Mouse (Mus musculus): ENCODE measurements at regions not wholly inside any gene's neighbourhood (a gene's known extent, or its start where the extent isn't known, plus 50 kb on each side); places are given as distances from the start of the nearest gene placed in this dataset.

DNA sequence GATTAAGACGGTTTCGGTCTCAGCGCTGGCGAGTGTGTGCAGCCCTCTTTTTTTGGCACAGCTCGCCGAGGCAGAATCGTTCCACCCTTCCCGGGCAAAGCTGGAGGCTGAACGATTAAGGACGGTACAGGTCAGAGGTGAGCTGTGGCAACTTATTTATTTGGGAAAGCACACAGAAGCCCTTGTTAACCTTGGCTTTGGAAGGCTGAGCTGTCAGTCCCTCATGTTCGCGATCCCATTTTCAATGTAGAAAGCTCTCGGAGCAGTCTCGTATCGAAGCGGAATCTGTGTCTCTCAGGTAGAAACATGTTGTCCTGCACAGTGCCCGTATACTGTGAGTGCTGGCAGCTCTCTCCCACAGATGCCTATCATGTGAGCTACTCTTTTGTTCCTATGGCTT, 280.2 kb downstream of the Klf5 start:
- Histone ChIP-seq H3K27ac (no peak overlapping the region), H3K27me3 (ENCODE audit: insufficient read depth, poor library complexity, severe bottlenecking) (no peaks in the 10 kb centered on the region), H3K36me3 (no peaks in the 10 kb centered on the region), H3K9me3 (no peaks in the 10 kb centered on the region), H3K4me3 (no peak overlapping the region), H3K4me1 (0 out of 2 replicates have a peak, but pooled peaks cover 6% of the 10 kb centered on the region)
- 75% methylated on average over 17 of the region's 17 CpGs for WGBS
- no peak for DNase-seq (ENCODE audit: low spot score)

DNA sequence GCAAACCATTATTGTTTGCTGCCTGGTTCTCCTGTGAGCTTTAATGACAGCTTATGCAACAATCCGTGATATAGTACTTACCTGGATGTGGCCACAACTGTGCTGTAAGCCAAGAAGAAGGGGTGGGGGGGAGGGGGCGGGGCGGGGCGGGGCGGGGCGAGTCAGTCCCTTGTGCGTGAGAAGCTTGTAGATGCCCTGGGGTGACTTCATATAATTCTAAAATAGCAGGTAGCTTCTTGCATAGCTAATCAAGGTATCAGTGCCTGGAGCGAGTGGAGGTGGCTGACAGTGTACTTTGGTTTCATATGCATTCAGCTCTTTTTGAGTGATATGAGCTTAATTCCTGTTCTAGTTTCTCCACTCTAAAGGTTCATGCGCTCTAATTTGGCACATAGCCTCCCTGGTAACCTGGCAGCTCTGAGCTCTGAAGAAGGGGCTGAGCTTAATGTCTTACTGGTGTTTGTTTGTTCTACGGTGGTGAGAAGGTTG, 280.8 kb downstream of the Klf5 start:
- H3K9me3 ChIP-seq, result no peaks in the 10 kb centered on the region
- peak overlapping the region; percentile 4; the same call in 1 of the 2 replicates for H3K4me3 ChIP-seq
- peaks cover 8% of the 10 kb centered on the region for H3K4me1 ChIP-seq
- no peak overlapping the region for H3K27ac ChIP-seq
- 30% methylated on average over 10 of the region's 10 CpGs for WGBS
- H3K36me3 ChIP-seq, result no peaks in the 10 kb centered on the region
- DNase-seq (ENCODE audit: low spot score), result no peak
- H3K27me3 ChIP-seq (ENCODE audit: insufficient read depth, poor library complexity, severe bottlenecking), result no peaks in the 10 kb centered on the region

DNA sequence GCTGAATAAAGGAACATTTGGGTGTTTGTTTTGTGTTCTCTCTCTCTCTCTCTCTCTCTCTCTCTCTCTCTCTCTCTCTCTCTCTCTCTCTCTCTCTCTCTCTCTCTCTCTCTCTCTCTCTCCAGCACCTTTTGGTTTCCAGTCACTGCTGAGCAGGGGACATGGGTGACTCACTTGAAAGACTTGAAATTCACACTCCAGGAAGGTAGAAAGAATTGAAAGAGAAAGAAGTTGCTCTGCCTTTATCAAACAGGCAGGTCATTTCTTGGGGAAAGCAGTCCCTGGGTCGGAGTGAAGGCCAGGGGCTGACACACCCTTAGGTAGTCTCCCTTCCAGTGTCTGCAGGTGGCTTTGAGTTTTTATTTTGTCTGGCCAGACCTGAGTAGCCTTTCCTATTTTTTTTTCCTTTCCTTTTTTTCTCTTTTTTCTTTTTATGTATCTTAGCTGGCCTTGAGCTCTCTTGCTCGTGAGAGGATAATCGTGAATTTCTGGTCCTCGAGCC, 281.3 kb downstream of the Klf5 start:
- 78% methylated on average over 4 of the region's 4 CpGs for WGBS
- no peak overlapping the region for H3K27ac ChIP-seq
- H3K9me3 ChIP-seq, result no peaks in the 10 kb centered on the region
- peaks cover 10% of the 10 kb centered on the region for H3K4me1 ChIP-seq
- no peak overlapping the region for H3K4me3 ChIP-seq
- no peak for DNase-seq (ENCODE audit: low spot score)
- no peaks in the 10 kb centered on the region for H3K36me3 ChIP-seq
- no peaks in the 10 kb centered on the region for H3K27me3 ChIP-seq (ENCODE audit: insufficient read depth, poor library complexity, severe bottlenecking)

DNA sequence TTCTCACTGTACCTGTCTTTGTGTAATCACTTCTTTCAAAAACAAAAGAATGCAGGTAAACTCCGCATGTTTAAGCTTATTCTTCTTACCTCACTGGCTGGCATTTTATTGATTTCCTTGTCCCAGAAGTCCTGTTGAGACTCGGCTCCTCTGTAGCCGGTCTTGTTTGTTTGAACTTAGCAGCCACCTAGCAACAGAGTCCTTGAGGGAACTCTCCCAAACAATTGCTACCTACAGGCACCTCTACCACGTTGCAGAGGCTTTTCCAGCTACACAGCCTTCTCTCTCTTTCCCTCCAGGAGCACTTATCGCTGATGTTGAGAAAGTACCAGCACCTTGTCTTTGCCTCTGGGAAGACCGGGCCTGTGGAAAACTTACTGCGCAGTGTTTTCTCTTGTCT, 285.7 kb downstream of the Klf5 start:
- Histone ChIP-seq H3K27ac (no peak overlapping the region), H3K9me3 (no peaks in the 10 kb centered on the region), H3K4me3 (no peak overlapping the region), H3K36me3 (no peaks in the 10 kb centered on the region), H3K4me1 (peaks cover 9% of the 10 kb centered on the region), H3K27me3 (ENCODE audit: insufficient read depth, poor library complexity, severe bottlenecking) (no peaks in the 10 kb centered on the region)
- 37% methylated on average over 7 of the region's 7 CpGs for WGBS
- DNase-seq (ENCODE audit: low spot score), result no peak

DNA sequence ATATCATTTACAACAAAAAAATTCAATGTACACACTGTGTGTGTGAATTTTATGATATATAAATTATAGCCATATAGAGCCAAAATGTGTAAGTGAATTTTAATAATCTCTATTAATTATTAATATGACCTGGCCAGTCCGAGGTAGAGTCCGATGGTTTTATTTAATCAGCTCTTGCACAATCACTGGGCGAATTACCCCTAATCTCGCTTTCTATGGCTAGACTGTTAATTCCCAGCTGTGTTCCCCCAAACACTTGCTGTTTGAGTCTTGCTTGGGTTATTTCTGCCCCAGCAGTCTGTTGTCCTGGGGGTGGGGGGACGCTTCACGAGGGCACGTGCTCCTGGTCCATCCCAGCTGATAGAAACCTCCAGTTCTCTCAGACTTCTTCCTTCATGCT, 287.5 kb downstream of the Klf5 start:
- Histone ChIP-seq H3K4me1 (peaks cover 9% of the 10 kb centered on the region), H3K27me3 (ENCODE audit: insufficient read depth, poor library complexity, severe bottlenecking) (no peaks in the 10 kb centered on the region), H3K9me3 (no peaks in the 10 kb centered on the region), H3K4me3 (no peak overlapping the region), H3K27ac (no peak overlapping the region), H3K36me3 (no peaks in the 10 kb centered on the region)
- no peak for DNase-seq (ENCODE audit: low spot score)
- WGBS, result 95% methylated on average over 7 of the region's 7 CpGs

DNA sequence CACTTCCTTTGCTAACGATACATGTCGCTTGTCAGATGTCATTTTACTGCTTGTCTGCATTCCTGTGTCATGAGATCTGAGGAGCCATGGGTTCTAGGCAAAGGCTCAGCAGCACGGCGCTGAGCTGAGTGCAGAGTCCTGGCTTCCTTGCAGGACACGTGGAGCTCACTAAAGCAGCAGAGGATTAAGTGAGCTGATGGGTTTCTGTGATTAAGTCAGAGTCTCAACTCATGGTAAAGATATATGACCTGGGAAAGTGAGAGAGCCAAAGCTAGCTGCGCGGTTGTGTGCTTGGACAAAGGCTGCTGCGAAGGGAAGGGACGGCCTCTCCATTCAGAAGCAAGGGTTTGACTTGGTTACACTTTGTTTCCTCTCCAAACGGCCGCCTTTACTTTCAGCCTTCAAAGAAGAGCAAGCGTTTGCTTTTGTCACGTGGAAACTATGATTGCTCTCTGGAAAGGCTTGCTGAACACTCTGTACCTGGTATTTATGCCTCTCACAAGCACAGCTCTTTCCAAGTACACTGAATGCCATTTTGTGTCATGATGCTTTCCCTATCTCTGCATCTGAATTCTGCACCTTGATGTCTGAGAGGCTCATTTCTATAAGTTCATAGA, 292.5 kb downstream of the Klf5 start:
- H3K36me3 ChIP-seq, result no peaks in the 10 kb centered on the region
- H3K27ac ChIP-seq, result 0 out of 2 replicates have a peak overlapping the region, but pooled peaks have one; percentile 16
- DNase-seq (ENCODE audit: low spot score), result no peak
- H3K4me3 ChIP-seq, result no peak overlapping the region
- H3K4me1 ChIP-seq, result peaks cover 5% of the 10 kb centered on the region; the same call in 1 of the 2 replicates
- H3K27me3 ChIP-seq (ENCODE audit: insufficient read depth, poor library complexity, severe bottlenecking), result no peaks in the 10 kb centered on the region
- no peaks in the 10 kb centered on the region for H3K9me3 ChIP-seq
- WGBS, result 57% methylated on average over 13 of the region's 13 CpGs

DNA sequence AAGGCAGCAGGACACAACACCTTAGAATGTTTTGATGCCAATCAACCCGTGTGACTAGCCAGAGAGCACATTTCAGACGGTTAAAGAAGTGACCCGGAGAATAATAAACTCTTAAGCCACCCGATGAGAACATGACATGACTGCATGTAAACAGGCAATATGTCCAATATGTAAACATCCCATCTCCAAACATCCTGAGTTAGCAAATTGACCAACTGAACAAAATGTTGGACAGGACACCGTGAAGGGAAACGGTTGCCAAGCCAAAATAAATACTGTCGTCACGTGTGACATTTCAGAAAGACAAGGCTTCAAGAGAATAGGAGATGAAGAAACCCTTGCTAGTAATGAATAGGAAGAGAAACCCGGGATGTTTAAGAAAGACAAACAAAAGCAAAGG, 294.4 kb downstream of the Klf5 start:
- Histone ChIP-seq H3K27ac (no peak overlapping the region), H3K4me1 (peaks cover 5% of the 10 kb centered on the region; the same call in 1 of the 2 replicates), H3K9me3 (no peaks in the 10 kb centered on the region), H3K27me3 (ENCODE audit: insufficient read depth, poor library complexity, severe bottlenecking) (no peaks in the 10 kb centered on the region), H3K36me3 (no peaks in the 10 kb centered on the region), H3K4me3 (no peak overlapping the region)
- no peak for DNase-seq (ENCODE audit: low spot score)
- WGBS, result 73% methylated on average over 9 of the region's 9 CpGs

DNA sequence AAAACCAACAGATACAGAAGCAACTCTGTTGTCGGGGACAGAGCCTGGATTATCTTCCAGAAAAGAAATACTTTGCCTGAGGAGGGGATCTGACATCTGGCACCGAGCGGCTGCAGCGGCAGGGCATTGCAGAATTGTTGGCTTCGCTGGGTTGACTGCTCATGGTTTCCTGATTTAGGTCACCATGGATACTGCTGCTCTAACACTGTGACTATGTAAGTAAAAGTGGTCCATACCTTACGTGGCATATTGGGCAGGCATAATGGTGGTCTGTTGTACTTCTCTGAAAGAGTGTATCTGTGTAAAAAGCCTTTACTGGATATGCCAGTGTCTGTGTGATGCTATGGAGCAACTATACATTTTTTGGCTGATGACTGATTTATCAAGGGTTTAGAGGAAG, 295.4 kb downstream of the Klf5 start:
- Histone ChIP-seq H3K4me3 (no peak overlapping the region), H3K27me3 (ENCODE audit: insufficient read depth, poor library complexity, severe bottlenecking) (no peaks in the 10 kb centered on the region), H3K27ac (no peak overlapping the region), H3K9me3 (no peaks in the 10 kb centered on the region), H3K4me1 (peaks cover 5% of the 10 kb centered on the region; the same call in 1 of the 2 replicates), H3K36me3 (no peaks in the 10 kb centered on the region)
- DNase-seq (ENCODE audit: low spot score), result no peak
- WGBS, result 63% methylated on average over 6 of the region's 6 CpGs

DNA sequence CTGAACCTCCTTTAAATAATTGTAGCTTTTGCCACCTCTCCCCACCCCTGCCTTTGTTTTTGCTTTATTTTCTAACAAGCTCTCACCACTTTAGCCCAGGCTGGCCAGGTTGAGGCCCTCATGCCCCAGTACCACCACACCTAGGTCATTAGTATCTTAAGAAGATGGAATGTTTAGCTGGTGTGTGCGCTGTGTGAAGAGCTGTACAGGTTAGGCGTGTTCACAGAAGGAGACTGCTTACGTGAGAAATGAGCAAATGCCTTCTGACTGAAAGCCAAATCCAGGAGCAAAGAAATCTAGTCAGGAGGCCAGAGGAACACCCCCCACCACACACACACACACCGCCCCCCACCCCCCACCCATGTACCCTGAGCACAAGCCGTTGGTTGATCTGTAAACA, 303.4 kb downstream of the Klf5 start:
- no peak for DNase-seq (ENCODE audit: low spot score)
- Histone ChIP-seq H3K4me1 (no peaks in the 10 kb centered on the region), H3K36me3 (no peaks in the 10 kb centered on the region), H3K4me3 (no peak overlapping the region), H3K27me3 (ENCODE audit: insufficient read depth, poor library complexity, severe bottlenecking) (no peaks in the 10 kb centered on the region), H3K27ac (no peak overlapping the region), H3K9me3 (no peaks in the 10 kb centered on the region)
- 80% methylated on average over 5 of the region's 5 CpGs for WGBS

DNA sequence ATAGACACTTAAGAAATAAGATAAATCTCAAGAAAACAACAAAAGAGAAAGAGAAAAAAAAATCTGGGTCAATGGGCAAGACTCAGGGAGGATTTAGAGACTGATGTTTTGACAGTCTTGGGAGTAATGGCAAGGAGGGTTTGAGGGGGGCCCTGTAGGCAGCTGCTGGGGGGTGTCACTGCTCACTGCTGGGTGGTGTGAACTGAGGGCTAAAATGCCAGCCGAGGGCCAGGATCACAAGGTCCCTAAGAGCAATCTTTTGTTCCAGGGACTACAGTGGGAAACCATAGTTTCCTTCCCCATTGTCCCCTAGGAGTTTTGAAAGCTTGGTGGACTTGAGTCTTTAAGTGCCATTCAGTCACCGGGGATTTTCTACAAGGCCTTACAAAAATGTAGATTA, 304.8 kb downstream of the Klf5 start:
- Histone ChIP-seq H3K4me3 (no peak overlapping the region), H3K27ac (no peak overlapping the region), H3K27me3 (ENCODE audit: insufficient read depth, poor library complexity, severe bottlenecking) (no peaks in the 10 kb centered on the region), H3K36me3 (no peaks in the 10 kb centered on the region), H3K4me1 (no peaks in the 10 kb centered on the region), H3K9me3 (no peaks in the 10 kb centered on the region)
- WGBS, result 64% methylated on average over 2 of the region's 2 CpGs
- DNase-seq (ENCODE audit: low spot score), result no peak

DNA sequence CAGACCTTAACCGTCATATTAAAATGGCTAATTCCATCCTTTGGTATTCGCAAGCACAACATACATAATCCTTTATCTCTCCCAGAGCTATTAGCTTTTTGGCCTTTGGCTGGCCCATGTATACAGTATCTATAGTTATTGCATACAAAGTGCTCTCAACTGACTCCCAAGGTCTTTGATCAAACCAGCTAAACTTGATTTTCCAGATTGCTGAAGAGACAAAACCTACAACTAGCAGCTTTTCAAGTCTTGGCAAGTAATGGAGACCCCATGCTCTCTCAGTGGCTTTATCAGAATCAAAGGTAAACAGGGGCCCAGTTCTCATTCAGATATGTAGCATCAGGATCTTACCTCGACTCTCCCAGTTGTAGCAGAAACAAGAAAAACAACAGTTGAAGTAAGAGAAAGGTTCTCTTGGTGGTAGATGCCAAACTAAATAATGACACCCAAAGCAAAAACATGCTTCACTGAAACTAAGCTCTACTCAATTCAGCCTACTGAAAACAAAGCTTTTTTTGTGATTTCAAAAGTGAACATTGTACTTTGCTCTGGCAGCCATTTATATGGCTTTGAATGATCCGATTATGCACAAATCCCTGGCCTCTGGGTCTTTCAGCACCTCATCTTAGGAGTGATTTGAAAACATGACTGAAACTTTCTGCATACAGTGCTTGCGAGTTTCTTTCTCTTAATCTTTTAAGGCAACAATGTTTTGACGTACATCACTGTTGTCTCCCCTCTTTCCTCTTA, 307.0 kb downstream of the Klf5 start:
- H3K27ac ChIP-seq, result no peak overlapping the region
- no peak for DNase-seq (ENCODE audit: low spot score)
- no peak overlapping the region for H3K4me3 ChIP-seq
- H3K9me3 ChIP-seq, result no peaks in the 10 kb centered on the region
- H3K27me3 ChIP-seq (ENCODE audit: insufficient read depth, poor library complexity, severe bottlenecking), result no peaks in the 10 kb centered on the region
- 70% methylated on average over 6 of the region's 6 CpGs for WGBS
- no peaks in the 10 kb centered on the region for H3K4me1 ChIP-seq
- no peaks in the 10 kb centered on the region for H3K36me3 ChIP-seq

DNA sequence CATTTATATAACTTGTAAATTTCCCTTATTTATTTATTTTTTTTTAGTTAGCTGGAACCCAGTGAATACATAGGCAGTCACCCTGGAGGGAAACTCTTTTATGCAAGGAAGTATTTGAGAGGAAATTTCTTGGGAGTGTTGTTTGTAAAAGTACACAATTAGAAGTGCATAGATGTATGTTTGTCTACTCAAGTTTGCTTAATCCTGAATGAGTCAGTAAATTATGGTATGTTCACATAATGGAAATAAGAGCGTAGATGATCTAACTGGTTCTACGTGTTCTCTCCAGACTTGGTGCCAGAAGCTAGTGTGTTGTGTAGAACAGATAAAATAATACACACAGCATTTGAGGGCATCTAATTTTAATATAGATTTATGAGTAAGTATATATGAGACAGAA, 310.5 kb downstream of the Klf5 start:
- Histone ChIP-seq H3K36me3 (no peaks in the 10 kb centered on the region), H3K4me3 (no peak overlapping the region), H3K27me3 (ENCODE audit: insufficient read depth, poor library complexity, severe bottlenecking) (no peaks in the 10 kb centered on the region), H3K27ac (no peak overlapping the region), H3K9me3 (no peaks in the 10 kb centered on the region), H3K4me1 (no peaks in the 10 kb centered on the region)
- WGBS, result 92% methylated on average over 2 of the region's 2 CpGs
- no peak for DNase-seq (ENCODE audit: low spot score)

DNA sequence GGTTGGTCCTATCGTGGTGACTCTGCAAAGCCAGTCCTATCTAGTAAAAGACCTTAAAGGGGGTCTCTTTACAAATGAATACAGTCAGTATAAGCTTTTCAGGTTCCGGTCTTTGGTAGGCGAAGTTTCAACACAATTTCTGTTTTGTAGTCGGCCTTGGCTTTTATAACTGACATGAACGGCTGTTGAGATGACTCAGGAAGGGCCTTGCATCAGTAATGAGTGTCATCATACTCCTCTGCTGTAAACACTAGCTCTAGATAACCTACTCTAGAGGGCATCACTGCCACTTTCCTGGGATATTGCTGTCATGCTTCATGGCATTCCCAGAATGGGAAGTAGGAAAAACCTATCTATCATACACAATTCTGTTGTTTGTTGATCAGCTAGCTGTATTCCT, 312.9 kb downstream of the Klf5 start:
- Histone ChIP-seq H3K4me1 (no peaks in the 10 kb centered on the region), H3K36me3 (no peaks in the 10 kb centered on the region), H3K27me3 (ENCODE audit: insufficient read depth, poor library complexity, severe bottlenecking) (no peaks in the 10 kb centered on the region), H3K4me3 (no peak overlapping the region), H3K9me3 (no peaks in the 10 kb centered on the region), H3K27ac (no peak overlapping the region)
- DNase-seq (ENCODE audit: low spot score), result no peak
- WGBS, result 85% methylated on average over 5 of the region's 5 CpGs

Measured in heart, embryonic 10.5 days (tissue).